Mouse (Mus musculus) megakaryocyte, embryonic 14.5 days (primary cell): ENCODE results near the gene Hjurp. TPM values are rescaled to one million over a fixed set of nuclear protein-coding genes. Genes with fewer than 3 reads are reported as not detected.

ENCODE experiments used
- H3K27me3 ChIP-seq: replicated peaks from 2 replicates; pipeline ENCODE3; 2012; ENCODE audit warnings: inconsistent platforms
- H3K36me3 ChIP-seq: replicated peaks from 2 replicates; pipeline ENCODE3; 2012; ENCODE audit warnings: low read length, inconsistent platforms, mixed read lengths
- H3K4me1 ChIP-seq: 2 replicates; pipeline ENCODE4 v1.6.1; 2012; ENCODE audit warnings: inconsistent platforms
- H3K4me3 ChIP-seq: replicated peaks from 2 replicates; pipeline ENCODE3; 2012; ENCODE audit warnings: moderate library complexity, mild to moderate bottlenecking, inconsistent platforms
- H3K9me3 ChIP-seq: 2 replicates; pipeline ENCODE4 v1.6.1; 2012; ENCODE audit warnings: inconsistent platforms
- FLI1 ChIP-seq: IDR thresholded peaks from 2 replicates; pipeline ENCODE4 v1.6.1; 2012; ENCODE audit warnings: low read length, inconsistent platforms, mixed read lengths
- GATA1 ChIP-seq: IDR thresholded peaks from 3 replicates; pipeline ENCODE4 v1.6.1; 2012; ENCODE audit warnings: mixed read lengths, low read length, inconsistent platforms, borderline replicate concordance
- polyA plus RNA-seq: library from polyadenylated mRNA; stranded (reverse); fragments of >175 nt; gene quantifications from 2 replicates; pipeline ENCODE4 v1.2.3, GENCODE M21; 2012; ENCODE audit warnings: low replicate concordance; ENCODE audit not compliant: insufficient read depth

The Hjurp gene
- polyA plus RNA-seq, 1 experiment: 2.4 TPM

DNA sequence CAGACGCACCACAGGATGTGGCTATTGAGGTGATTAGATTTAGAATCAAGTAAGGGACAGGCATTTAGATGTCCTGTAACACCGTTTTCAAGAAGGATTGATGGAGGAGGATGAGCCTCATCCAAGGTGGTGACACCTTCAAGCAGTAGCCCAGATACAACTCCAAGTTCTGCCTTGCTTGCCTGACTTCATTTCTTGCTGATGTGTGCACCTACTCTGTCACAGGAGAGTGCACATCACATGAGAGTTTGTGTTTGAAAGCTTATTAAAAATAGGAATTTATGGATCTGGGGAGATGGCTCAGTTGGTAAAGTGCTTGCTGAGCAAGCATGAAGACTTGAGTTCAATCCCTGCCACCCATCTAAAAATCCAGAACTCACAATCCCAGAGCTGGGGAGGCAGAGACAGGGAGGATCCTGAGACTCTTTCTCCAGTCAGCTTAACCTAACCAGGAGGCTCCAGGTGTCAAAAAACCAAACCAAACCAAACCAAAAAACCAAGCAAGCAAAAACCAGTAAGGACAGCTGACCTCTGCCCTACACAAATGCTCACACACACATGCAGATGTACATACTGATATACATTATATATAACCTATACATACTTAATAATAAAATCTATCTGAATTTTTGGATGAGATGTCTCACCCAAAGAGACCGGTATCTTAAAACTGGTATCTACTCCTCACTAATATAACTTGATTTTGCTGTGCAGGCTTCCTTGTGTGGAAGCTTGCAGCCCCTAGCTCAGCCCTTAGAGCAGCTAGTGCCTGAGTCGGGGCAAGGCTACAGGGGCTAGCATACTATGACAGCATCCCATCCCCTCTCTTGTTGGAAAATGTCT, 21.5 kb upstream of the Hjurp start:
- TF ChIP-seq FLI1: no peak
- no peak for TF ChIP-seq GATA1
- H3K36me3 ChIP-seq: no peaks in the 10 kb centered on the region
- H3K9me3 ChIP-seq: peaks cover 38% of the 10 kb centered on the region
- peaks cover 6% of the 10 kb centered on the region for H3K27me3 ChIP-seq
- no peaks in the 10 kb centered on the region for H3K4me1 ChIP-seq
- H3K4me3 ChIP-seq: no peak overlapping the region

- peaks cover 8% of the 10 kb centered on the region for H3K27me3 ChIP-seq
- no peaks in the 10 kb centered on the region for H3K4me1 ChIP-seq
- no peak for TF ChIP-seq GATA1
- H3K36me3 ChIP-seq: no peaks in the 10 kb centered on the region
- peaks cover 38% of the 10 kb centered on the region for H3K9me3 ChIP-seq
- H3K4me3 ChIP-seq: peak overlapping the region; percentile 5
These were observed 20.2 kb upstream of the Hjurp start for GRCm38 (mm10) chr1:88297480-88298258.

DNA sequence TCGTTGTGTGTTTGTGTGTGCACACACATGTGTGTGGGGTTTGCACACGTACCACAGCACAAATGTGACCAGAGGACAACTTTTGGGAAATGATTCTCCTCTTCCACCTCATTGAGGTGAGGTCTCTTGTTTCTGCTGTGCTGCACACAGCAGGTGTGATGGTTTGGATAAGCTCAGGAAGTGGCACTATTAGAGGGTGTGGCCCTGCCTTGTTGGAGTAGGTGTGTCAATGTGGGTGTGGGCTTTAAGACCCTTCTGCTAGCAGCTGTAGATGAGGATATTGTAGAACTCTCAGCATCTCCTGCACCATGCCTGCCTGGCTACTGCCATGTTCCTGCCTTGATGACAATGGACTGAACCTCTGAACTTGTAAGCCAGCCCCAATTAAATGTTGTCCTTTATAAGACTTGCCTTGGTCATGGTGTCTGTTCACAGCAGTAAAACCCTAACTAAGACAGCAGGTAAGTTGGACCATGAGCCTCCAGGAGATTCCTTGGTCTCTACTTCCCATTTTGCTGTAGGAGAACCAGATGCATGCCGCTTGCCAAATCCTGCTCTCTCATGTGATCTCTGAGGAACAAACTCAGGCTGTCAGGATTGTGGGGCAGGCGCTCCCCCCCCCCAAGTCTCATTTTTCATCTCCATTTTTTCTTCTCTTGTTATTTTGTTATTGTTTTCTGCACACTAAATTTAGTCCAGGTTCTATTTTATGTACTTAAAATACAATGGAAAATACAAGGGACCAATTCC, 18.9 kb upstream of the Hjurp start:
- H3K27me3 ChIP-seq: peaks cover 8% of the 10 kb centered on the region
- H3K9me3 ChIP-seq: peaks cover 36% of the 10 kb centered on the region
- H3K4me3 ChIP-seq: no peak overlapping the region
- no peaks in the 10 kb centered on the region for H3K4me1 ChIP-seq
- no peaks in the 10 kb centered on the region for H3K36me3 ChIP-seq
- TF ChIP-seq GATA1 (no peak), FLI1 (no peak)

DNA sequence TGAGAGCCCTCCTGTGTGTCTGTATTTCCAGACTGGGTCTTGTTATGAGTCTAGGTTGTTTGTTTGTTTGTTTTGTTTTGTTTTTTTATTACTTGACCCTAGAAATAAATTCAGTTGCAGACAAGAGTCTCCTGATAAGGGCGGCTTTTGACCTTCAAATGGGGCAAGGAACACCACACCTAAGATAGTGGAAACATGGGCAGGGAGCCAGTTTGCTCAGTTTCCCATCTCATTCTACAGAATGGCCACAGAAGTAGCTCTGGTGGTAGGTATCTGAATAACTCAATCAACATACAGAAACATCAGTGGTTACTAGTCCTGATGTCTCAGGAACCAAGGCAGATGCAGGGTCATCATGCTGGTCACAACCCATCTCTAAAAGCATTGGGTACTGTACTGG, 17.2 kb upstream of the Hjurp start:
- H3K4me3 ChIP-seq: no peak overlapping the region
- H3K4me1 ChIP-seq: no peaks in the 10 kb centered on the region
- TF ChIP-seq GATA1 (no peak), FLI1 (no peak)
- H3K27me3 ChIP-seq: peaks cover 7% of the 10 kb centered on the region
- peaks cover 23% of the 10 kb centered on the region for H3K9me3 ChIP-seq
- H3K36me3 ChIP-seq: no peaks in the 10 kb centered on the region

DNA sequence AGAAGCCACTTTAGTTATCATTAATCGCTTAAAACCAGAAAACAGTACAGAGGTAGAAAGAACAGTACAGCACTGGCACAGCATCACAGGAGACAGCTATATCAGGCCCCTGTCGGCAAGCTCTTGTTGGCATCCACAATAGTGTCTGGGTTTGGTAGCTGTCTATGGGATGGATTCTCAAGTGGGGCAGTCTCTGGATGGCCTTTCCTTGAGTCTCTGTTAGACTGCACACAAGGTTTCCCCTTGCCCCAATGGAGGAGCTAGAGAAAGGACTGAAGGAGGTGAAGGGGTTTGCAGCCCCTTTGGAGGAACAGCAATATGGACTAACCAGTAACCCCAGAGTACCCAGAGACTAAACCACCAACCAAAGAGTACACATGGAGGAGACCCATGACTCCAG, 14.6 kb upstream of the Hjurp start:
- Histone ChIP-seq H3K4me3 (no peak overlapping the region), H3K27me3 (peaks cover 4% of the 10 kb centered on the region), H3K4me1 (peaks cover 3% of the 10 kb centered on the region), H3K9me3 (peaks cover 17% of the 10 kb centered on the region), H3K36me3 (no peaks in the 10 kb centered on the region)
- TF ChIP-seq GATA1 (no peak), FLI1 (no peak)

DNA sequence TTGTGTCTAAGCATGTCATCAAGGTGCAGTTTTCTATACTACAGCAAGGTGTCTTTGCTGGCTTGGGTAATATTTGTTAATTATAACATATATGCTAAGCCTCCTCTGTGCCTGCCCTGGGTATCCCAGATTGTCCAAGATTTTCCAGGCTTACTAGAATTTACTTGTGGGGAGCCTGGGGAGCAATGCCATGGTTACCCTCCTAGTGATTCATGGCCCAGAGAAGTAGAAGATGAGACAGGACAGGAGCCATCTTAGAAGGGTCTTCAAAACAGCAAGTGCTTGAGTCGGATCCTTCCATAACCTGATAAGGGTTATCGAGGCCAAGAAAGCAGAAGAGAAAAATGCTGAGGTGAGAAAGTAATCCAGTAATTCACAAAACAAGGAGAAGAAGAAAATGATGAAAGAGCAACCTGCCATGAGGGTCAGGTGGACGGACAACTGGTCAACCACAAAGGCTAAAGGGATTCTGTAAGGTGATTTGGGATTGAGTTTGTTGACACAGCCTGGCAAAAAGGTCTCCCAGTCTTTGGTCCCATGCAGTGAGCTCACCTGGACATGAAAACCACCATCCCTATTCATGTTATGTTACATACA, 14.1 kb upstream of the Hjurp start:
- Histone ChIP-seq H3K4me3 (no peak overlapping the region), H3K9me3 (peaks cover 16% of the 10 kb centered on the region), H3K36me3 (no peaks in the 10 kb centered on the region), H3K27me3 (peaks cover 7% of the 10 kb centered on the region), H3K4me1 (peaks cover 5% of the 10 kb centered on the region)
- TF ChIP-seq GATA1 (no peak), FLI1 (no peak)

- H3K27me3 ChIP-seq: peaks cover 12% of the 10 kb centered on the region
- peaks cover 13% of the 10 kb centered on the region for H3K9me3 ChIP-seq
- H3K4me1 ChIP-seq: peaks cover 5% of the 10 kb centered on the region
- no peak overlapping the region for H3K4me3 ChIP-seq
- no peak for TF ChIP-seq GATA1
- no peaks in the 10 kb centered on the region for H3K36me3 ChIP-seq
These were observed 13.1 kb upstream of the Hjurp start for GRCm38 (mm10) chr1:88290511-88290910.

DNA sequence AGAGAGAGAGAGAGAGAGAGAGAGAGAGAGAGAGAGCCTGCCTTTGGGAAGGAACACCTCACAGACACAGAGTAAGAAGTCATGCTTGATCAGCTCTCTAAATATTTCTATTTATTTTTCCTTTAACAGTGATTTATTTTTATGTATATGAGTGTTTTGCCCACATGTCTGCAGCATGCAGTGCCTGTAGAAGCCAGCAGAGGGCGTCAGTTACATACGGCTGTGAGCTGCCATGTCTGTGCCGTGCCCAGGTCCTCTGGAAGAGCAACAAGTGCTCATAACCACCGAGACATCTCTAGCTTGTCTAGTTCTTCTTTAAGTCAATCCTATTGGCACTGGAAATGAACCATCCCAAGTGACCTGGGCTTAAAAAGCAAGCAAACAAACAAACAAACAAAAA, 12.5 kb upstream of the Hjurp start:
- Histone ChIP-seq H3K27me3 (peaks cover 12% of the 10 kb centered on the region), H3K36me3 (no peaks in the 10 kb centered on the region), H3K4me1 (peaks cover 5% of the 10 kb centered on the region), H3K9me3 (peaks cover 16% of the 10 kb centered on the region), H3K4me3 (no peak overlapping the region)
- TF ChIP-seq GATA1: no peak
- TF ChIP-seq FLI1: no peak

- H3K4me1 ChIP-seq: peaks cover 9% of the 10 kb centered on the region
- peaks cover 12% of the 10 kb centered on the region for H3K27me3 ChIP-seq
- TF ChIP-seq GATA1: no peak
- TF ChIP-seq FLI1: no peak
- H3K4me3 ChIP-seq: no peak overlapping the region
- peaks cover 24% of the 10 kb centered on the region for H3K9me3 ChIP-seq
- H3K36me3 ChIP-seq: no peaks in the 10 kb centered on the region
These were observed 11.7 kb upstream of the Hjurp start for GRCm38 (mm10) chr1:88289152-88289551.
